Mouse (Mus musculus) kidney, postnatal 0 days (tissue): ENCODE results near the gene Olfr624. TPM values are rescaled to one million over a fixed set of nuclear protein-coding genes. Genes with fewer than 3 reads are reported as not detected.
"Not testable (repeated sequence)": the region's sequence is repeated elsewhere in the genome, so short reads cannot be mapped to it uniquely, and the experiment has no call there.

ENCODE experiments used
- ATAC-seq: fragments of 200-750 bp; cut with Nextera tagmentation; replicated peaks from 2 replicates; pipeline ENCODE4 v1.8.0; 2017; ENCODE audit warnings: low read depth, moderate number of reproducible peaks, moderate TSS enrichment, moderate library complexity; ENCODE audit not compliant: low FRiP score
- DNase-seq: peaks from one replicate; pipeline ENCODE4 v3.0.0-alpha.2; 2016; ENCODE audit warnings: low spot score
- H3K27ac ChIP-seq: fragments of 300-500 bp; sonication (generic); 2 replicates; pipeline ENCODE4 v1.5.1; 2014; ENCODE audit warnings: mild to moderate bottlenecking
- H3K27me3 ChIP-seq: fragments of 300-500 bp; sonication (generic); 2 replicates; pipeline ENCODE4 v1.6.1; 2014; ENCODE audit warnings: low read length, mixed read lengths; ENCODE audit not compliant: insufficient read depth
- H3K36me3 ChIP-seq: fragments of 300-500 bp; sonication (generic); 2 replicates; pipeline ENCODE4 v1.6.1; 2014; ENCODE audit warnings: low read length, mixed read lengths; ENCODE audit not compliant: insufficient read depth
- H3K4me1 ChIP-seq: fragments of 300-500 bp; sonication (generic); replicated peaks from 2 replicates; pipeline ENCODE4 v1.6.1; 2014; ENCODE audit warnings: antibody characterized with exemption, low read length, mixed read lengths; ENCODE audit not compliant: insufficient read depth
- H3K4me2 ChIP-seq: fragments of 300-500 bp; sonication (generic); 2 replicates; pipeline ENCODE4 v1.6.1; 2014; ENCODE audit warnings: mild to moderate bottlenecking, low read length, moderate library complexity, mixed read lengths
- H3K4me3 ChIP-seq: fragments of 300-500 bp; sonication (generic); replicated peaks from 2 replicates; pipeline ENCODE4 v1.5.1; 2014; ENCODE audit warnings: low read depth, low read length
- H3K9ac ChIP-seq: fragments of 300-500 bp; sonication (generic); 2 replicates; pipeline ENCODE4 v1.6.1; 2014; ENCODE audit warnings: low read depth, low read length
- H3K9me3 ChIP-seq: fragments of 300-500 bp; sonication (generic); replicated peaks from 2 replicates; pipeline ENCODE4 v1.6.1; 2016; ENCODE audit warnings: low read length, inconsistent platforms, mixed read lengths
- CTCF ChIP-seq: IDR thresholded peaks from 2 replicates; pipeline ENCODE4 v1.5.1; 2016; ENCODE audit warnings: antibody characterized with exemption, low read depth, mild to moderate bottlenecking, moderate library complexity
- whole genome bisulfite sequencing: fragments of 180-500 bp; shearing (Covaris S2); extraction: QIAGEN DNeasy Blood & Tissue Kit; methylation state at CpG from one replicate; pipeline ENCODE4 v1.1.7; 2014; 5-methylcytosine and 5-hydroxymethylcytosine counted together
- polyA plus RNA-seq: library from polyadenylated mRNA; unstranded; fragments of >200 nt; fragmentation: Nextera tagmentation; extraction: Ambion mirVana; gene quantifications from 2 replicates; pipeline ENCODE4 v1.2.1, GENCODE M21; 2015

Gene Olfr624
- 0.01 and 0.04 TPM in 2 replicates for polyA plus RNA-seq

GRCm38 (mm10) chr7:103671091-103671490 is at the start of gene Olfr624:
Gene Olfr624 (minus strand): TSS chr7:103671191.
- Histone ChIP-seq H3K27ac (no peak within 1 kb of the TSS), H3K9me3 (no peaks in the 10 kb centered on the region), H3K4me3 (no peak within 1 kb of the TSS), H3K9ac (no peak within 1 kb of the TSS), H3K36me3 (no peaks in the 10 kb centered on the region), H3K4me2 (no peak within 1 kb of the TSS), H3K27me3 (no peaks in the 10 kb centered on the region), H3K4me1 (no peaks in the 10 kb centered on the region)
- TF ChIP-seq CTCF = no peak
- DNase-seq (no peak), ATAC-seq (no peak)
- WGBS = 92% methylated on average over 2 of the region's 2 CpGs

- WGBS = 95% methylated on average over 1 of the region's 1 CpGs
- H3K27me3 ChIP-seq, H3K9me3 ChIP-seq, ATAC-seq, H3K36me3 ChIP-seq, H3K4me1 ChIP-seq, H3K27ac ChIP-seq, H3K4me2 ChIP-seq, DNase-seq, H3K4me3 ChIP-seq, H3K9ac ChIP-seq: not testable (repeated sequence)
Measured at GRCm38 (mm10) chr7:103716398-103716797, 45.4 kb upstream of the Olfr624 start.

GRCm38 (mm10) chr7:103714371-103714770 is 43.4 kb upstream of the Olfr624 start, which contains the start of gene Olfr243:
Gene Olfr243 (plus strand): TSS chr7:103714671.
- Histone ChIP-seq H3K9me3 (no peaks in the 10 kb centered on the region), H3K4me3 (no peak within 1 kb of the TSS), H3K4me2 (no peak within 1 kb of the TSS), H3K27me3 (no peaks in the 10 kb centered on the region), H3K4me1 (no peaks in the 10 kb centered on the region), H3K36me3 (no peaks in the 10 kb centered on the region), H3K9ac (no peak within 1 kb of the TSS), H3K27ac (no peak within 1 kb of the TSS)
- DNase-seq = no peak
- TF ChIP-seq CTCF = no peak
- ATAC-seq = no peak

- no peaks in the 10 kb centered on the region for H3K9me3 ChIP-seq
- no peaks in the 10 kb centered on the region for H3K4me1 ChIP-seq
- DNase-seq (peak; percentile 1), ATAC-seq (no peak)
- H3K4me2 ChIP-seq = no peak overlapping the region
- no peaks in the 10 kb centered on the region for H3K36me3 ChIP-seq
- no peak overlapping the region for H3K4me3 ChIP-seq
- no peaks in the 10 kb centered on the region for H3K27me3 ChIP-seq
- H3K9ac ChIP-seq = no peak overlapping the region
- H3K27ac ChIP-seq = no peak overlapping the region
- peak; percentile 45; the same call in 1 of the 2 replicates for TF ChIP-seq CTCF
- WGBS = 26% methylated on average over 2 of the region's 2 CpGs
Measured at GRCm38 (mm10) chr7:103712024-103712423, 41.0 kb upstream of the Olfr624 start.

GRCm38 (mm10) chr7:103699469-103699868 is 28.5 kb upstream of the Olfr624 start:
- Histone ChIP-seq H3K4me2 (no peak overlapping the region), H3K27me3 (no peaks in the 10 kb centered on the region), H3K4me1 (no peaks in the 10 kb centered on the region), H3K27ac (no peak overlapping the region), H3K36me3 (no peaks in the 10 kb centered on the region), H3K9ac (no peak overlapping the region), H3K4me3 (no peak overlapping the region), H3K9me3 (no peaks in the 10 kb centered on the region)
- 90% methylated on average over 4 of the region's 4 CpGs for WGBS
- TF ChIP-seq CTCF = no peak
- ATAC-seq = no peak
- no peak for DNase-seq

GRCm38 (mm10) chr7:103682420-103682819 is 11.4 kb upstream of the Olfr624 start, which contains the start of gene Olfr625-ps1:
Gene Olfr625-ps1 (plus strand): TSS chr7:103682720.
- DNase-seq (no peak), ATAC-seq (no peak)
- Histone ChIP-seq H3K9me3 (no peaks in the 10 kb centered on the region), H3K36me3 (no peaks in the 10 kb centered on the region), H3K4me2 (no peak within 1 kb of the TSS), H3K27ac (no peak within 1 kb of the TSS), H3K4me3 (no peak within 1 kb of the TSS), H3K9ac (no peak within 1 kb of the TSS), H3K4me1 (no peaks in the 10 kb centered on the region), H3K27me3 (no peaks in the 10 kb centered on the region)
- TF ChIP-seq CTCF = no peak

GRCm38 (mm10) chr7:103663598-103663997 is 7.4 kb downstream of the Olfr624 start, which contains the start of gene Olfr623:
Gene Olfr623 (minus strand): TSS chr7:103663698.
- H3K9ac ChIP-seq = no peak within 1 kb of the TSS

More at GRCm38 (mm10) chr7:103663598-103663997, 7.4 kb downstream of the Olfr624 start, which contains the start of gene Olfr623:
- no peak for DNase-seq
- TF ChIP-seq CTCF = no peak
- H3K27me3 ChIP-seq = no peaks in the 10 kb centered on the region
- H3K9me3 ChIP-seq = no peaks in the 10 kb centered on the region
- no peaks in the 10 kb centered on the region for H3K36me3 ChIP-seq
- H3K4me2 ChIP-seq = no peak within 1 kb of the TSS
- H3K27ac ChIP-seq = no peak within 1 kb of the TSS
- no peak within 1 kb of the TSS for H3K4me3 ChIP-seq
- no peaks in the 10 kb centered on the region for H3K4me1 ChIP-seq
- no peak for ATAC-seq
